Mouse (Mus musculus): ENCODE measurements around the gene Smarcd3. TPM values are rescaled to one million over a fixed set of nuclear protein-coding genes. Genes with fewer than 3 reads are reported as not detected.

Gene Smarcd3
- total RNA-seq, 4 experiments from 2014 or later = 56.8 to 62.6 (median 60.6) TPM

GRCm38 (mm10) chr5:24620626-24621025 lies 3.6 kb downstream of the Smarcd3 start:
- DNase-seq (ENCODE audit: low spot score) = no peak

- DNase-seq (ENCODE audit: low spot score) = no peak
Measured at GRCm38 (mm10) chr5:24620116-24620515, 4.1 kb downstream of the Smarcd3 start.

GRCm38 (mm10) chr5:24618921-24619320 lies 5.3 kb downstream of the Smarcd3 start:
- no peak for DNase-seq (ENCODE audit: low spot score)

- DNase-seq (ENCODE audit: low spot score) = no peak
Measured at GRCm38 (mm10) chr5:24615097-24615496, 9.1 kb downstream of the Smarcd3 start.

GRCm38 (mm10) chr5:24612302-24612649 lies 11.9 kb downstream of the Smarcd3 start:
- DNase-seq (ENCODE audit: low spot score) = no peak

- DNase-seq (ENCODE audit: low spot score) = no peak
Measured at GRCm38 (mm10) chr5:24611366-24612301, 12.6 kb downstream of the Smarcd3 start.

- no peak for DNase-seq (ENCODE audit: low spot score)
Measured at GRCm38 (mm10) chr5:24609388-24609787, 14.8 kb downstream of the Smarcd3 start.

- no peak for DNase-seq (ENCODE audit: low spot score)
Measured at GRCm38 (mm10) chr5:24605980-24606665, 18.1 kb downstream of the Smarcd3 start.

- no peak for DNase-seq (ENCODE audit: low spot score)
Measured at GRCm38 (mm10) chr5:24605321-24605979, 18.8 kb downstream of the Smarcd3 start.

GRCm38 (mm10) chr5:24604656-24605100 lies 19.5 kb downstream of the Smarcd3 start:
- peak; percentile 91 for DNase-seq (ENCODE audit: low spot score)

- no peak for DNase-seq (ENCODE audit: low spot score)
Measured at GRCm38 (mm10) chr5:24604080-24604655, 20.0 kb downstream of the Smarcd3 start.

- DNase-seq (ENCODE audit: low spot score) = no peak
Measured at GRCm38 (mm10) chr5:24603431-24604010, 20.7 kb downstream of the Smarcd3 start.

GRCm38 (mm10) chr5:24602751-24603343 lies 21.4 kb downstream of the Smarcd3 start:
- DNase-seq (ENCODE audit: low spot score) = peak; percentile 94

- peak; percentile 73 for DNase-seq (ENCODE audit: low spot score)
Measured at GRCm38 (mm10) chr5:24601911-24602750, 22.1 kb downstream of the Smarcd3 start.

- no peak for DNase-seq (ENCODE audit: low spot score)
Measured at GRCm38 (mm10) chr5:24601071-24601835, 23.0 kb downstream of the Smarcd3 start.

- no peak for DNase-seq (ENCODE audit: low spot score)
Measured at GRCm38 (mm10) chr5:24600236-24600635, 24.0 kb downstream of the Smarcd3 start.

- no peak for DNase-seq (ENCODE audit: low spot score)
Measured at GRCm38 (mm10) chr5:24599137-24599536, 25.1 kb downstream of the Smarcd3 start.

GRCm38 (mm10) chr5:24598570-24599006 lies 25.6 kb downstream of the Smarcd3 start:
- DNase-seq (ENCODE audit: low spot score) = no peak

GRCm38 (mm10) chr5:24597901-24598569 lies 26.2 kb downstream of the Smarcd3 start:
- no peak for DNase-seq (ENCODE audit: low spot score)
